Mouse (Mus musculus): Measurements from ENCODE around the gene Tns2. TPM values are rescaled to one million over a fixed set of nuclear protein-coding genes. Genes with fewer than 3 reads are reported as not detected.

Gene Tns2
- polyA plus RNA-seq, 1 experiment, result 42.5 TPM

DNA sequence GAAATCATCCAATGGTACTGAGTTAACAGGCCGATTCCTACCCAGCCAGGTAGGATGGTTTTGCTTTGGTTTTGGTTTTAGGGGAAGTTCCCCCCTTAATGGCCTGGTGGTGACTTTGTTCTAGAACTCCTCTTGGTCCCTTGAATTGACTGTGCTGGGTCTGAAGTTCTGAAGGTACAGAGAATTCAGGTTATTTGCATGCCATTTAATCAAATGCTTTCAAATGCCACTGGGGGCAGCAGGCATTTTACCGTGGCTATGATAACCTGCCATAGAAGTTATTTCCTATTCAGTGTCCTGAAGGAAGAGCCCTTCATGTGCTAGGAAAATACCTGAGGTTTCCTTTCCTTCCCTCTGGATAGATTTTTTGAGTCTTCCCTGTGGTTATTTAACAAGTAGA, 19.8 kb upstream of the Tns2 start:
- no peak overlapping the region for H3K4me3 ChIP-seq (ENCODE audit: low read depth, low read length)
- WGBS, result 35% methylated on average over 2 of the region's 2 CpGs

DNA sequence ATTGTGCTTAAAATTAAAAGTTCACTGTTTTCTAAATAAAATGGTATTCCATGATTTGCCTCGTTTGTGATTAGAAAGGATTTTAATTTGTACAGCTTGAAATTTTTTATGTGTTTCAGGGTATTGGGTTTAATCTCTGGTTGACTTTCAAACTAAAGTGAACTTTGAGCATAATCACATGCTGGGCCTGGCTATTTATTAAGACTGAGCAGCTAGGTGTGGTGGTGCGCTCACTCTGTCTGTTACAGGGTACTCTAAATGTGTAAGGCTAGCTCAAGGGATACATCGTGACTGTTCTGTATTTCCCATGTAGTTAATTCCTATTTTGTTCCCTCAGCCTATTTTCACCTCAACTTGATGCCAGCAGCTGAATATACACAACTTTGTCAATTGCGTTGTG, 18.1 kb upstream of the Tns2 start:
- WGBS, result 57% methylated on average over 4 of the region's 4 CpGs
- no peaks in the 10 kb centered on the region for H3K27me3 ChIP-seq (ENCODE audit: control insufficient read depth, insufficient read depth, low read length)
- peaks cover 50% of the 10 kb centered on the region for H3K36me3 ChIP-seq (ENCODE audit: control insufficient read depth, insufficient read depth, low read length)
- TF ChIP-seq POLR2A (IDR thresholded peaks at IDR 0.05; ENCODE audit: low read depth, low read length), result no peak
- TF ChIP-seq CTCF (IDR thresholded peaks at IDR 0.05; ENCODE audit: extremely low read depth, insufficient read length, insufficient replicate concordance, low read depth, low read length), result no peak
- no peak overlapping the region for H3K4me3 ChIP-seq (ENCODE audit: low read depth, low read length)
- no peak overlapping the region; the same call in 1 of the 2 replicates for H3K27ac ChIP-seq (ENCODE audit: insufficient read depth, low read depth, low read length)
- peaks cover 7% of the 10 kb centered on the region; the same call in 1 of the 2 replicates for H3K4me1 ChIP-seq (ENCODE audit: control insufficient read depth, insufficient read depth, insufficient read length, low read length)

More for the DNA sequence above, 19.8 kb upstream of the Tns2 start:
- H3K4me1 ChIP-seq (ENCODE audit: control insufficient read depth, insufficient read depth, insufficient read length, low read length), result peaks cover 7% of the 10 kb centered on the region; the same call in 1 of the 2 replicates
- peaks cover 36% of the 10 kb centered on the region for H3K36me3 ChIP-seq (ENCODE audit: control insufficient read depth, insufficient read depth, low read length)
- no peak overlapping the region for H3K27ac ChIP-seq (ENCODE audit: insufficient read depth, low read depth, low read length)
- H3K27me3 ChIP-seq (ENCODE audit: control insufficient read depth, insufficient read depth, low read length), result no peaks in the 10 kb centered on the region
- TF ChIP-seq POLR2A (IDR thresholded peaks at IDR 0.05; ENCODE audit: low read depth, low read length), result no peak
- TF ChIP-seq CTCF (IDR thresholded peaks at IDR 0.05; ENCODE audit: extremely low read depth, insufficient read length, insufficient replicate concordance, low read depth, low read length), result no peak

DNA sequence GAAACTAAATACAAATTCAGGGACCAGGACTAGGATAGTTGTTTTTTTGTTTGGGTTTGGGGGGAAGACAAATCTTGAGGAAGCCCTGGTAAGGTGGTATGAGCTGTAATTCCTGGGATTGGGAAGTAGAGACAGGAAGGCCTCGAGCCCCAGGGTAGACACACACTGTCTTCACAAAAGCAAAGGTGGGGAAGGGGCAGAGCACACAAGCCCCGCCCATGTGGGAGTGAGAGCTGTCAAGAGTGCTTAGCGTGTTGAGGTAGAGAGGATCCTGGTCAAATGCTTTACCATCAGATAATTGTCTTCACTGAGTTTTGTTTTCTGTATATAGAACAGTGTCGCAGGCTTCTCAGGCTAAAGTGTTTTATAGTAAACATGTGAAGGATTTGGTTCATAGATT, 17.2 kb upstream of the Tns2 start:
- Histone ChIP-seq H3K27ac (ENCODE audit: insufficient read depth, low read depth, low read length) (no peak overlapping the region), H3K36me3 (ENCODE audit: control insufficient read depth, insufficient read depth, low read length) (peaks cover 56% of the 10 kb centered on the region), H3K4me1 (ENCODE audit: control insufficient read depth, insufficient read depth, insufficient read length, low read length) (peaks cover 7% of the 10 kb centered on the region; the same call in 1 of the 2 replicates), H3K4me3 (ENCODE audit: low read depth, low read length) (no peak overlapping the region), H3K27me3 (ENCODE audit: control insufficient read depth, insufficient read depth, low read length) (no peaks in the 10 kb centered on the region)
- no peak for TF ChIP-seq CTCF (IDR thresholded peaks at IDR 0.05; ENCODE audit: extremely low read depth, insufficient read length, insufficient replicate concordance, low read depth, low read length)
- no peak for TF ChIP-seq POLR2A (IDR thresholded peaks at IDR 0.05; ENCODE audit: low read depth, low read length)
- WGBS, result 79% methylated on average over 4 of the region's 4 CpGs

DNA sequence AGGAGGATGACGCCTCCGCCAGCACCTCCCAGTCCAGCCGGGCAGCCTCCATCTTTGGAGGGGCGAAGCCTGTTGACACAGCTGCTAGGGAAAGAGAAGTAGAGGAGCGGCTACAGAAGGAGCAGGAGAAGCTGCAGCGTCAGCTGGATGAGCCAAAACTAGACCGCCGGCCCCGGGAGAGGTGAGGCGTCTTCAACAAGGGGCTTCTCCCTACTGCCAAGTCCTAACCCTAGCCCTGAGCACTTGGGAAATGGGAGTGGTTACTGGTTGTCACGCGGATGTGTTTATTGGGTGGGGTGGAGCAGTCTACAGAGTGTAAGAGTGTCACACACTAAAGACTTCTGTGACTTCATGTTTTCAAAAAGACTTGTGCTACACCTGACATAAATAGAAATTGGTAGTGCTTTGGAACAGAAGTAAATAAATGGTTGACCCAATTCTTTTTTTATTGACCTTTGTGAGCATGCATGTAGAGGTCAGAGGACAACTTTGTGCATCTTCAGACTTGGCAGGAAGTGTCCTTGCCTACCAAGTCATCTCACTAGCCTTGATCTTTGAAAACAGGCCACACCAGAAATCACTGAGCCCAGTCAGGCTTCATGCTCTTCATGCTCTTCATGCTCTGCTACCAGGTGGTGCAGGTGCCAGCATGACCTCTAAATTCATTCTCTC, 10.2 kb upstream of the Tns2 start:
- no peak overlapping the region for H3K4me3 ChIP-seq (ENCODE audit: low read depth, low read length)
- 62% methylated on average over 12 of the region's 12 CpGs for WGBS

DNA sequence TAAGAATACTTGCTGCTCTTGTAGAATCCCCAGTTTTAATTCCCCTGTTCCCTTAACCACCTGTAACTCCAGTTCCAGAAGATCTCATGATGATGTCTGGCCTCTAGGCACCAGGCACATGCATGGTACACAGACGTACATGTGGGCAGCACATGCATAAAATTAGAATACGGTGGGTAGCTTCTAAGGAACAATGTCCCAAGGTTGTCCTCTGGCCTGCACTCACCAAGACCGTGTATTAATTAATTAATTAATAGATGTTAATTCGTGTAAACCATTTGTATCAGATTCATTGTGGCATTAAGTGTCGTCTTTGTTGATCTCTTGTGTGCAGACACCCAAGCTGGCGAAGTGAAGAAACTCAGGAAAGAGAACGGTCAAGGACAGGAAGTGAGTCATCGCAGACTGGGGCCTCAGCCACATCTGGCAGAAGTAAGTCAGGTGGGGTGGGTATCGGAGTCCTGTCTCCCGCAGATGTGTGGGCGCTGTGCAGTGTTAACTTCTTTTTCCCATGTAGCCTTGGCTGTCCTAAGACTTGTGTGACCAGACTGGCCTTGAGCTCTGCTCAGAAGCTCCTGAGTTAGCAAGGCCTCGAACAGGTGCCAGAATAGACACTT, 9.0 kb upstream of the Tns2 start:
- Histone ChIP-seq H3K27me3 (ENCODE audit: control insufficient read depth, insufficient read depth, low read length) (no peaks in the 10 kb centered on the region), H3K27ac (ENCODE audit: insufficient read depth, low read depth, low read length) (no peak overlapping the region), H3K36me3 (ENCODE audit: control insufficient read depth, insufficient read depth, low read length) (peaks cover 90% of the 10 kb centered on the region), H3K4me3 (ENCODE audit: low read depth, low read length) (no peak overlapping the region), H3K4me1 (ENCODE audit: control insufficient read depth, insufficient read depth, insufficient read length, low read length) (peaks cover 2% of the 10 kb centered on the region; the same call in 1 of the 2 replicates)
- TF ChIP-seq CTCF (IDR thresholded peaks at IDR 0.05; ENCODE audit: extremely low read depth, insufficient read length, insufficient replicate concordance, low read depth, low read length), result no peak
- TF ChIP-seq POLR2A (IDR thresholded peaks at IDR 0.05; ENCODE audit: low read depth, low read length), result no peak
- 76% methylated on average over 12 of the region's 12 CpGs for WGBS

More for the DNA sequence above, 10.2 kb upstream of the Tns2 start:
- peaks cover 2% of the 10 kb centered on the region; the same call in 1 of the 2 replicates for H3K4me1 ChIP-seq (ENCODE audit: control insufficient read depth, insufficient read depth, insufficient read length, low read length)
- peaks cover 91% of the 10 kb centered on the region for H3K36me3 ChIP-seq (ENCODE audit: control insufficient read depth, insufficient read depth, low read length)
- no peaks in the 10 kb centered on the region for H3K27me3 ChIP-seq (ENCODE audit: control insufficient read depth, insufficient read depth, low read length)
- TF ChIP-seq POLR2A (IDR thresholded peaks at IDR 0.05; ENCODE audit: low read depth, low read length) (no peak), CTCF (IDR thresholded peaks at IDR 0.05; ENCODE audit: extremely low read depth, insufficient read length, insufficient replicate concordance, low read depth, low read length) (no peak)
- H3K27ac ChIP-seq (ENCODE audit: insufficient read depth, low read depth, low read length), result no peak overlapping the region

DNA sequence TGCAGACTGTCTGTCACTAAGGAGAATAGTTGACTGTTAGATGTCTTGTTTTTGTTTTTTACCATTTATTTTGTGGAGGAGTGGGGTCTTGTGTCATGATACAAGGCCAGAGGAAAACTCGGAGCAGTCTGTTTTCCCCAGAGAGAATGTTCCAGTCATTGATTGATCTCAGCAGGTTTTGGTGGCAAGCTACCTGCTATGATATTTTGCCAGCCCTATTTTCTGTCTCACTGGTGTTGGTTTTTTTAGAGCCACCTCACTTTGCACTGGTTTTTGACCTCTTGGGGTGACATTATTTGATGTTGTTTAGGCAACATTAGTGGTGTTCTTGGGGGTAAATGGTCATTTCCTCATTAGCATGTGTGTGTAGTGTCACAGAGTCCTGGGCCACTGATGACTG, 8.5 kb upstream of the Tns2 start:
- TF ChIP-seq POLR2A (IDR thresholded peaks at IDR 0.05; ENCODE audit: low read depth, low read length), result no peak
- WGBS, result 81% methylated on average over 1 of the region's 1 CpGs
- H3K27me3 ChIP-seq (ENCODE audit: control insufficient read depth, insufficient read depth, low read length), result no peaks in the 10 kb centered on the region
- no peak overlapping the region for H3K27ac ChIP-seq (ENCODE audit: insufficient read depth, low read depth, low read length)
- peaks cover 2% of the 10 kb centered on the region; the same call in 1 of the 2 replicates for H3K4me1 ChIP-seq (ENCODE audit: control insufficient read depth, insufficient read depth, insufficient read length, low read length)
- peaks cover 87% of the 10 kb centered on the region for H3K36me3 ChIP-seq (ENCODE audit: control insufficient read depth, insufficient read depth, low read length)
- no peak overlapping the region for H3K4me3 ChIP-seq (ENCODE audit: low read depth, low read length)

DNA sequence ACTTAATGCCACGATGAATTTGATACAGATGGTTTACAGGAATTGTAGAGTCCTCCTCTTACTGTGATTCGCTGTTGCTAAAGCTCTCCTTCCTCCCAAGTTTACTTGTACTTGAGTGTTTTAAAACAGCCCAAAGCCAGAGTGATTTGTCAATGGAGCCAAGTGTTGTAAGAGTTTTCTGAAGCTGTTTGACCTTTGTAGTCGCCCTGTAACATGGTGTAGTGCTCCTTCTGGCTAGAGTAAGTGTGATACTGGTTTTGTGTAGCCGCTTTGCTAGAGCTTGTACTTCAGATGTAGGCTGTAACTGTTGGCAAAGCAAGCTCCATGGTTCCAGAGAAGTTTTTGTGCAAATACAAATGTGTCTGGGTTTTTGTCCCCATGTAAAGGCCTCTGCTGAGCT, 8.0 kb upstream of the Tns2 start:
- TF ChIP-seq CTCF (IDR thresholded peaks at IDR 0.05; ENCODE audit: extremely low read depth, insufficient read length, insufficient replicate concordance, low read depth, low read length), result no peak
- no peak for TF ChIP-seq POLR2A (IDR thresholded peaks at IDR 0.05; ENCODE audit: low read depth, low read length)
- 79% methylated on average over 4 of the region's 4 CpGs for WGBS
- H3K27ac ChIP-seq (ENCODE audit: insufficient read depth, low read depth, low read length), result no peak overlapping the region

More for the DNA sequence above, 8.0 kb upstream of the Tns2 start:
- H3K36me3 ChIP-seq (ENCODE audit: control insufficient read depth, insufficient read depth, low read length), result peaks cover 85% of the 10 kb centered on the region
- H3K4me1 ChIP-seq (ENCODE audit: control insufficient read depth, insufficient read depth, insufficient read length, low read length), result peaks cover 2% of the 10 kb centered on the region; the same call in 1 of the 2 replicates
- no peak overlapping the region for H3K4me3 ChIP-seq (ENCODE audit: low read depth, low read length)
- H3K27me3 ChIP-seq (ENCODE audit: control insufficient read depth, insufficient read depth, low read length), result no peaks in the 10 kb centered on the region
